Mouse (Mus musculus) retina, postnatal 1 day (tissue): ENCODE results near the gene Hormad2.

ENCODE experiments used
- DNase-seq: peaks from one replicate; pipeline ENCODE4 v3.0.0-alpha.2; 2012

The Hormad2 gene

DNA sequence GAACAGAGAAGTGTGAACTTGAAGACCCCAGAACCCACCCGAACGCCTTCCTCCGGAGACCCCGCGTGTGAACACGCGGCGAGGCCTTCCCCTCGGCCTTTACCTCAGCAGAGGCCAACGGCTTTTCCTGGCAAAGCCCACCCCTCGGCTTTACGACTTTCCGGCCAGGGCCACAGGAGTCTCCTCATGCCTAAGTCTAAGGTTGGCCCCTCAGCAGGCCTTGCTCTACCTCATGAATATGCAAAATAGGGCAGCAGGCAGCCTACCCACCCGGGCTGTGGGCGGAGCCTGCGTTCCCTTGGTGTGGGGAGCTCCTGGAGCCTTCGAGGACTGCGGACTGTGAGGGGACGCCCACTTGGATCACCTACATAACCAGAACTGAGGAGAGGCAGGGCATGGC is at the start of gene Hormad2:
Gene Hormad2 (minus strand): TSS at position 128 of the 400 bp plus-strand sequence.
- DNase-seq = no peak

DNA sequence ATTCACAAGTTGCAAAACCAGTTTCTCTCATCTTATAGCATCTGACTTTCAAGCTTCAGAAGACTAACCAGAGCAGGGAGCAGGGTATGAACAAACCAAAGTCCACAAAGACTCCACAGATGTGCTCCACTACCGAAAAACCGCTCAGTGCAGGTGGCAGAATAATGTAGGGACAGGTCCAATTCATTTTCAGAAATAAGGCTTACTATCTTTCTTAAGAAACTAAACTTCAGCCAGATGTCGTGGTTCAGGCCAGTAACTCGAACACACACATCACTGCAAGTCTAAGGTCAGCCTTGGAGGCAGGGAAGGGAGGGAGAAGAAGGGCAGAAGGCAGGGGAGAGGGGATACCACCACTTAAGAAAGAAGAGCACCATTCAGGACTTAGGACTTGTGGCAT is 48.3 kb upstream of the Hormad2 start:
- DNase-seq = no peak

DNA sequence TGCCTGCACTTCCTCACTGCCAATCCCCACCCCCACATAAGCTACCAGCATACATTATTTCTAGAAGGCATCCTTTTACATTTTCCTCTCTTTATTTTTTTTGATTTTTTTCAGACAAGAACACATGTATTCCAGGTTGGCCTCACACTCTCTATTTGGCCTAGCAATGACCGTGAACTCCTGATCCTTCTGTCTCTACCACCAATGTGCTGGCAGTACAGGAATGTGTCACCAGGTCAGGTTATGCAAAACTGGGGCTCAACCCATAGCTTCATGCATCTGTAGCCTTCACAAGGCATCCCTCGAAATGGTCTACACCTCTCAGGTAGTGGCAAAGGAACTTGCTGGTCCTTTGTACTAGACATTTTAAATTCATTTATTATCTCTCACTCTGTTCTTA is 47.9 kb upstream of the Hormad2 start:
- DNase-seq = no peak

DNA sequence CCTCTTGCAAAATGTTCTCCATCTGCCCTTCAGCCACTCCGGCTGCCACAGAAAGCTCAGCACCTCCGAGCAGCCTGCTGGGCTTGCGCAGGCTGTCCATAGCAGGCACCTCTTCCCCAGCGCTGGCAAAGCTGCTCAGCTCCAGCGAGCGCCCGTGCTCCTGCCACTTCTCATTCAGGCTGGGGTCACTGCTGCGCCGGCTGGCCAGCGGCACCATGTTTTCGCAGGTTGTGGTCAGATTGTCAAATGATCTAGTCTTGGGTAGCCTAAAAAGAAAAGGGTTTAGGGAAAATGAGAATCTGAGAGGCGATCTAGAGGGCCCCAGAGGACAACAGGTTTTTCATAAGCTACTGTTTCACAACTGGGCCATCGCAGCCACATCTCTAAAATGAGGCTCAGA is 47.5 kb upstream of the Hormad2 start:
- no peak for DNase-seq

- peak; percentile 69 for DNase-seq
Observed at GRCm38 (mm10) chr11:4487401-4487965, 46.6 kb upstream of the Hormad2 start.

- DNase-seq = no peak
Observed at GRCm38 (mm10) chr11:4484541-4484940, 43.6 kb upstream of the Hormad2 start.

- DNase-seq = no peak
Observed at GRCm38 (mm10) chr11:4482641-4483040, 41.7 kb upstream of the Hormad2 start.

DNA sequence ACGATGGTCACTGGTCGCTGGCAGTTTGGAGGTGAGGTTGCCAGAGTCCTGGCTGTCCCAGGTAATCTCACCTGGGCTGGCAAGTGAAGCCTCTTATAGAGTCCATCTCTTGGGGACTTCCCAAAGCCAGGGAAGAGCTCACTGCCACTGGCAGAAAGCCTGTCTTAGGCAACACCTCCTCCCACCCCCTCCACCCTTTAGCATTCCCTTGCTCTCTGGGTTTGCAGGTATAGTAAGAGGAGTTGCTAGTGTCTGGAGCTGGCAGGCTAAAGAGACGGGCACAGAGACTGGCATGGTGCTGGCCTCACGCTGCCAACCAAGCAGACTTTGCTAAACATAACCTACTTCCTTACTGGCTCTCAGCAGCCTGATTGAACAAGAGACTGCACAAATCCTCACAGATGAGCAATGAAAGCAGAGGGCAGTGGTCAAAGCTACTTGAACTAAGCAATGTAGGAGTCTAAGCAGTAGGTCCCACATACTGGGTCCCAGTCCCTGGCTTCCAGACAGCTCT is 35.3 kb upstream of the Hormad2 start:
- DNase-seq = no peak

GRCm38 (mm10) chr11:4472464-4473179 is 31.7 kb upstream of the Hormad2 start:
- DNase-seq = no peak

DNA sequence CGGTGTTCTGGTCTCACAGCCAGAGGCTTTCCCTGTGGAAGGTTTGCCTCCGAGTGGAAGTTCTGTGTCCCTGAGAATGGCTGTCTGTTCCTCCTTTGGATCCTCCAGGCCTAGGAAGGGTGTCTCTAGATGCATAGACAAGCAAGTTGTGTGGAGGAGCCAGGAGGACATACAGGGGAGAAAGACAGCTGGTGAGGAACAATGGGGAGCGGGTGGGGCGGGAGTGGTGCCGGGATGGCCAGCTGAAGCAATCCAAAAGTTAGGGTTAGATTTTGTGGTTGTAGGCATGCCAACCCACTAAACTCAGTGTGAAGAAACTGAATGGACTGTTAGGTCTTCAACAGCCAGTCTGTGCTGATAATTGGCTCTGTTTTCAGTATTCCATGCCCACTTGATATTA is 30.8 kb upstream of the Hormad2 start:
- no peak for DNase-seq

DNA sequence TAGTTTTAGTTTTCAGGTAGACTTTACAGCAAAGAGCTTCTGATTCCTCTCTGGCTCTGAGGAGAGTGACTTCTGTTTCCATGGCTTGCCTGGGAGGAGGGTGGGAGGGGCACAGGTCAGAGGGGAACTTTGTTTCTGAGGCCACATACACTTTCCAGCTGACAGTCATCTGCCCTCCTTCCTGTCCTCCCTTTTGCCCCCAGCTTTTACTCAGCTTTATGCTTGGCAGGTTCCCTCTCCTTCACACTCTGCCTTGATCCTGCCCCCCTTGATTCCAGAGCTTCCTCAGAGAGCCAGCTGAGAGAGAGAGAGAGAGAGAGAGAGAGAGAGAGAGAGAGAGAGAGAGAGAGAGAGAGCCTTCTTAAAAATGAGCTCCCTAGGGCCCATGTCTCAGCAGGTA is 30.3 kb upstream of the Hormad2 start:
- no peak for DNase-seq

DNA sequence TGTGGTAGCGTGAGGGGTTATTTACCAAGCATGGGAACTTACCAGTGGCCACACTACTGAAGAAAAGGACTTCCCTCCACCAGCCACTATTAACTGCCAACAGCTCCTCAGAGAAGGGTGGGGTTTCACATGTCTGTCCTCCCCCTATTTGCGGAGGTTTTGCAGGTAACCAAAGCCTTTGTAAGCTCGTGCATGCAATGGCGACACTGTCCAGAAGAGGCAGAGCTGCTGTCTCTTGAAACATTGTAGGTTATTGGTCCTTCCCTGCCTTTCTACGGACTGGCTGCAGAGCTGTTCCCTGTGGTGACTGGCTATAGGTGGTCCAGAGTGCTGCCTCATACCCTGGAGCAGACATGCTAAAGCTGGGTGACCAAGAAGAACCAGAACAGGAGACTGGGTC is 28.2 kb upstream of the Hormad2 start:
- no peak for DNase-seq

DNA sequence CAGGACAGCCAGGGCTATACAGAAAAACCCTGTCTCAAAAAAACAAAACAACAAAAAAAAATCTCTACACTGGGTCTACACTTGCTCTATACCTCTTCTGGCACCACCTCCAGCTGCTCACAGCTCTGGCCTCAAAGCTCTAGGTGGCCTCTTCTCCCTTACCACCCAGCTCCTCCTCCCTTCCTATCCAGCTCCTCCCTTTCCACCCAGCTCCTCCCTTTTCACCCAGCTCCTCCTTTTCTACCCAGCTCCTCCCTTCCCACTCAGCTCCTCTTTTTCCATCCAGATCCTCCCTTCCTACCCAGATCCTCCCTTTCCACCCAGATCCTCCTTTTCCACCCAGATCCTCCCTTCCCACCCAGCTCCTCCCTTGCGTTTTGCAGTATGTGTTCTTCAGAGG is 26.5 kb upstream of the Hormad2 start:
- DNase-seq = no peak

DNA sequence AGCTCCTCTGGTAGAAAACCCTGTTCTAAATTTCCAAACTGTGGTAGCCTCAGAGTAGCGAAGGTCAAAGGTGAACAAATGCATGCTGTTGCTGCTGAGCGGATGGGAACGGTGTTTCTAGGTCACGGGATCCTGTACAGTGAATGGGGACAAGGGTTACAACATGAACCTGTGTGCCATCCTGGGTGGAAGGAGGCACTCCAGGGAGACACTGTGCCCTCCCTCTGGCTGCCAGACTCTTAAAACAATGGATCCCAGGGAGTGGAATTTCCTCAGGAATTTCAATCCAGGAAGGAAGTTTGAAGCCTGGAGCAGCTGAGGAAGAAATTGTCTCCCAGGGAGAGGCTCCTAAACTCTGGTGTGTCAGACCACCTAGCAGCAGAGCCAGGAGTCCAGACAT is 25.3 kb upstream of the Hormad2 start:
- DNase-seq = peak; percentile 33

DNA sequence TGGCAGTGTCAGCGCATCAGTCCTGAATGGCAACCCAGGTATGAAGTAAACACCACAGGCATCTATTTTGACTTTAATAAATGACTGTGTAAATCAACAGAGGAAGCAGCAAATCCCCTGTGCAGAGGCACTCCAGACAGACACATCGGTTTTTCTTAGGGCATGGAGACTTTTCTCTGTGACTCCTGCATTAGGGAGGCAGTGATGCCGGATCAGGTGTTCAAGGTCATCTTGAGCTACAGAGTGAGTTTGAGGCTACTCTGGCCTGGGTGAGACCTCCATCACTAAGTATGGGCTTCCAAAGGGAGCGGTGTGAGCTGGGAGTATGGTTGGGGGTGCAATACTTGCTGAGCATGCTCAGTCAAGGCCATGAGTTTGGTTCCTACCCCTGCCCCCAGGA is 23.7 kb upstream of the Hormad2 start:
- no peak for DNase-seq

- DNase-seq = no peak
Observed at GRCm38 (mm10) chr11:4464186-4464585, 23.3 kb upstream of the Hormad2 start.

GRCm38 (mm10) chr11:4462868-4463267 is 22.0 kb upstream of the Hormad2 start:
- no peak for DNase-seq

- DNase-seq = peak; percentile 55
Observed at GRCm38 (mm10) chr11:4461154-4461553, 20.2 kb upstream of the Hormad2 start.

- DNase-seq = no peak
Observed at GRCm38 (mm10) chr11:4460615-4461014, 19.7 kb upstream of the Hormad2 start.

- DNase-seq = no peak
Observed at GRCm38 (mm10) chr11:4454895-4455535, 14.1 kb upstream of the Hormad2 start.

DNA sequence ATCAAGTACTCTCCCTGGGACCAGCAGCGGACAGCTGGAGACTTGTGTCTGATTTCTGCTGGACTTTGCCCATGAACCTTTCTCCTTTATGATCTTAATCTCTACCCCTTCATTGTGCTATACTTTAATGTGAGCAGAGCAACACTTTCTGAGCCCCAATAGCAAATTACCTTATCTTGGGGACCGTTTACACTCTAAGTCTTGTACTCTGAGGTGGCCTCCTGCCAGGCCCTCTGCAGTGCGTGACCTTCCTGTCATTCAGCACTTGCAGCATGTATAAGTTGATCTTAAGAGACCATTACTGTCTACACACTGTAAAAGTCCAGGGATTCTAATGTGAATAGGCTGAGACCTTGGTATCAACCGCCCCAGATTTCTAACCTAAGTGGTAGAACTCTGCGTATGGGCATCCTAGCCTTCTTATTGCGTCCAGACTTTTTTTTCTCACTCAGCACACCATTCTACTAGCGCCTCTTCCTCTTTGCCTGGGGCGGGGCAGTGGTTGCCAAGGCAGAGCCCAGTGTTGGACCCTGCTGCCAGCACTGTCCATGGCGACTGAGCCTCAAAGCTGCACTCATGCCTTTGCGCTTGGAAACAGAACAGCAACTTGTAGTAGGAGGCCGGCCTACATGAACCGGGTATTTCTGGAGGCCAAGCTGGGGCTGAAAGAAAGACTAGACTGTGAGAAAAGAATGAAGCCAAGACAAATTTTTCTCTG is 11.7 kb upstream of the Hormad2 start:
- no peak for DNase-seq

- peak; percentile 72 for DNase-seq
Observed at GRCm38 (mm10) chr11:4451116-4451515, 10.2 kb upstream of the Hormad2 start.

DNA sequence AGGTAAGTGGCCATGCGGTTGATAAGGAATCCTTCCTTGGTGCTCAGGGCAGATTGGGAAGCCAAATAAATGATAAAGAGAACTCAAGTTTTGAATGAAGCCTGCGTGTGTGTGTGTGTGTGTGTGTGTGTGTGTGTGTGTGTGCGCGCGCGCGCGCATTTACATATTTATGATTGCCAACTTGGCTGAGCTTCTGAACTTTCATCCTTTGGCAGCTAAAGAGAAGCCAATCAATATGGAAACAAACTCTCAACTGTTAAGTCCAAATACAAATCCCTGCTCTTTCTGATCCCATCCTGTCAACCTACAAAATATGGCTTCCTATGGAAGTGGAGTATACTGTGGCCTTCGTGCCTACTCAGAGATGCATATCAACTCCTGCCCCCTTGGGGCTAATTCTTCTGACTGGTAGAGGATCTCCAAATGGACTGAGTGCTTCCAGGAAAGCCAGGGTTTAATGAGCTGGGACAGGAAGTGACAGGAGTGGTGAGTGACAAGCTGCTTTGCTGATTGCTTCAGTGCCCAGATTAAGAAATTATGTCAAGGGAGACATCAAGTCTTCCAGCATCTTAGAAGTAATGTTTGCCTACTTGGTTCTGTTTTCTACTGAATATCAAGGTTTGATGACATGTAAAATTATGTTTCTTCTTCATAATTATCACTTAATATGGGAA is 5.4 kb upstream of the Hormad2 start:
- DNase-seq = peak; percentile 34
